Mouse (Mus musculus): ENCODE measurements around the gene Pcdh17. TPM values are rescaled to one million over a fixed set of nuclear protein-coding genes. Genes with fewer than 3 reads are reported as not detected.

Pcdh17 gene
- polyA plus RNA-seq, 1 experiment from 2014 or later: 3.3 TPM

DNA sequence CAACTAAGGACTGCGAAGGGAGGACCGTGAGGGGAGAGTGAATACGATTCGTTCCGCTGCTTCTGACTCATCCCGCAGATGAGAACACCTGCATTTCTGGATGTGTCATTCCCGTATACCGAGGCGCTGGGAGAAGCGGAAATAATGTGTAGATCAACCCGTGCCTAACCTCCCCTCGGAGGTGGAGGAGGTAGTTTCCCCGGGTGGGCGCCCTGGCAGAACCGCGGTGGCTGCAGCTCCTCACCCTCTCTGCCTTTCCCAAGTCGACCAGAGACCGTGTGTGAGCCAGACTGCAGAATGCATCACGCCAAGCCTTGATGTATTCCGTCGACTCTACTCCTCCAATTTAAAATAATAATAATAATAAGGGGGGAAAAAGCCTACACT lies 906 bp downstream of the Pcdh17 start:
- peak overlapping the region; percentile 77 for H3K4me2 ChIP-seq
- no peak overlapping the region for H3K9ac ChIP-seq (ENCODE audit: low read depth, low read length)
- no peaks in the 10 kb centered on the region for H3K36me3 ChIP-seq (ENCODE audit: control insufficient read depth, insufficient read depth, low read length)
- no peak for ATAC-seq (replicated peaks; ENCODE audit: low FRiP score)
- peaks cover 56% of the 10 kb centered on the region for H3K27me3 ChIP-seq (replicated peaks; ENCODE audit: control insufficient read depth, insufficient read depth, low read length)
- peak; percentile 34 for DNase-seq (ENCODE audit: low spot score)
- H3K4me3 ChIP-seq (ENCODE audit: low read depth, low read length): peak overlapping the region; percentile 52
- H3K27ac ChIP-seq (ENCODE audit: low read depth, low read length): no peak overlapping the region
- H3K4me1 ChIP-seq (replicated peaks; ENCODE audit: control insufficient read depth, insufficient read depth, low read length): 0 out of 2 replicates have a peak, but pooled peaks cover 4% of the 10 kb centered on the region
- under 1% methylated on average over 21 of the region's 21 CpGs for WGBS
- no peaks in the 10 kb centered on the region for H3K9me3 ChIP-seq (ENCODE audit: control insufficient read depth, low read length)

DNA sequence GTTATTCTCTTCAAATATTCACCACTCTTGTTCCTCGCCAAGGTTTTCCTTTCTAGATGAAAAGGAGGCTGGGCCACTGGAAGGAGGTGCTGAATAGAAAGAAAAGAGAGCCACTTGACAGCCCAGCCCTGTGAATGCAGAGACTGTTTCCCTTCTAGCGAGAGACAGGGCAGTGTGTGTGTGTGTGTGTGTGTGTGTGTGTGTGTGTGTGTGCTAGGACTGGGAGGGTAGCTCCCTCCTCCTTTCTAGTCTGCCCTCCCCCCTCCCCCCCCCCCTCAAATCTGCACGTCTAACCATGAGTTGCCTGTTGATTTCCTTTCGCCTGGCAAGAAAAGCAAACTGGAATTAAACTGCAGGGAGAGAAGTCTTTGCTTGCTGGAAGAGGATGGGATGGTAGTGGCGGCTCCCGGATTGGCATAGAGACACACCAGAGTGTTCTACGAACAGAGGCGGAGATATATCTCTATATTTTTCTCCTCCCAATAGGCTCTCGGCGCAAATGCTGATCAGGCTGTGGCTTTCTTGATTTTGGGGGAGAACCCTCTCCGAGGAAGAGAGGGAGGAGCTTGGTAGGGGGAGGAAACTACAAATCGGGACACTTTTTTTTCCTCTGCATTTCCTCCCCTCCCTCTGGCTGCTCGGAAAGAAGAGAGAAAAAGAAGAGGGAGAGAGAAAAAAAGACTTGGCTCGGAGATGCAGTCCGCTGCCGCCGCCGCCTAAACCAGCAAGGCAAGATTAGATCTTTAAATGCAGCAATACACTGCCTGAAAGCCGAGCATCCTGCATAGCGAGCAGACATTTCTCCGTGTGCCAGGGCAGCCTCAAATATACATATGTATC lies 1.5 kb downstream of the Pcdh17 start:
- Histone ChIP-seq H3K9ac (ENCODE audit: low read depth, low read length) (no peak overlapping the region), H3K27ac (ENCODE audit: low read depth, low read length) (no peak overlapping the region), H3K27me3 (replicated peaks; ENCODE audit: control insufficient read depth, insufficient read depth, low read length) (peaks cover 56% of the 10 kb centered on the region), H3K36me3 (ENCODE audit: control insufficient read depth, insufficient read depth, low read length) (no peaks in the 10 kb centered on the region), H3K4me1 (replicated peaks; ENCODE audit: control insufficient read depth, insufficient read depth, low read length) (0 out of 2 replicates have a peak, but pooled peaks cover 4% of the 10 kb centered on the region), H3K4me3 (ENCODE audit: low read depth, low read length) (peak overlapping the region; percentile 52), H3K4me2 (peak overlapping the region; percentile 77), H3K9me3 (ENCODE audit: control insufficient read depth, low read length) (no peaks in the 10 kb centered on the region)
- WGBS: 2% methylated on average over 20 of the region's 21 CpGs
- DNase-seq (ENCODE audit: low spot score): peak; percentile 31
- ATAC-seq (replicated peaks; ENCODE audit: low FRiP score): no peak

DNA sequence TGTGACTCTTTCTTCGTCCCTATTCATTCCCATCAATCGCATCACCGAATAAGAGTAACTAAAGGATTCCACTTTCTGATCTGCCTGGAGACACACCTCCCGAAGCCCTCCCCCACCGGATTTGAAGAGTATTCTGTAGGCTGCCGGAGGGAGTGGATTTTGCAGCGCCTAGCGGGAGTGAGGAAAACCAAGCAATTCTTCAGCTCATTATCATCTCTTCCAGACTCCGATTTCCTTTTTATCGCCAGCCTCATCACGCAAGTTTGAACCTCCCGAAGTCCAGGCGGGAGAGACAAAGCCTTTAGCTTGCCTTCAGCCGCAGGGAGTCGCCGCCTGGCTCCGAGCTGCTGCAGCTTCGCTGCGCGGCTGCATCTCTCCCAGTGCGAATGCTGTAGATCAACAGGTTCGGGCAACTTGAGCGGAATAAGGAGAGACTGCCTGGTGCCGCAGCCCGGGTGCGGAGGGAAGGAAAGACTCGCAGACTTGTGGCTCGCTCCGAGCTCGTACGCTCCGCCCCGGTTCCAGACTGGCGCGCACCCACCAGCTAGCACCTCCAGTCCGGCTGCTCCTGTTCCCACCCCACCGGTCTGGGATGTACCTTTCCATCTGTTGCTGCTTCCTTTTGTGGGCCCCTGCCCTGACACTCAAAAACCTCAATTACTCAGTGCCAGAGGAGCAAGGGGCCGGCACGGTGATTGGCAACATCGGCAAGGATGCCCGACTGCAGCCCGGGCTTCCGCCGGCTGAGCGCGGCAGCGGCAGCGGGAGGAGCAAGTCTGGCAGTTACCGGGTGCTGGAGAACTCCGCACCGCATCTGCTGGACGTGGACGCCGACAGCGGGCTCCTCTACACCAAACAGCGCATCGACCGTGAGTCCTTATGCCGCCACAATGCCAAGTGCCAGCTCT lies 2.4 kb downstream of the Pcdh17 start:
- H3K9ac ChIP-seq (ENCODE audit: low read depth, low read length): no peak overlapping the region
- WGBS: under 1% methylated on average over 59 of the region's 59 CpGs
- H3K27ac ChIP-seq (ENCODE audit: low read depth, low read length): no peak overlapping the region
- peak overlapping the region; percentile 52 for H3K4me3 ChIP-seq (ENCODE audit: low read depth, low read length)
- H3K36me3 ChIP-seq (ENCODE audit: control insufficient read depth, insufficient read depth, low read length): no peaks in the 10 kb centered on the region
- DNase-seq (ENCODE audit: low spot score) (peak; percentile 44), ATAC-seq (replicated peaks; ENCODE audit: low FRiP score) (no peak)
- 0 out of 2 replicates have a peak, but pooled peaks cover 4% of the 10 kb centered on the region for H3K4me1 ChIP-seq (replicated peaks; ENCODE audit: control insufficient read depth, insufficient read depth, low read length)
- H3K9me3 ChIP-seq (ENCODE audit: control insufficient read depth, low read length): no peaks in the 10 kb centered on the region
- H3K4me2 ChIP-seq: peak overlapping the region; percentile 77
- peaks cover 56% of the 10 kb centered on the region for H3K27me3 ChIP-seq (replicated peaks; ENCODE audit: control insufficient read depth, insufficient read depth, low read length)

DNA sequence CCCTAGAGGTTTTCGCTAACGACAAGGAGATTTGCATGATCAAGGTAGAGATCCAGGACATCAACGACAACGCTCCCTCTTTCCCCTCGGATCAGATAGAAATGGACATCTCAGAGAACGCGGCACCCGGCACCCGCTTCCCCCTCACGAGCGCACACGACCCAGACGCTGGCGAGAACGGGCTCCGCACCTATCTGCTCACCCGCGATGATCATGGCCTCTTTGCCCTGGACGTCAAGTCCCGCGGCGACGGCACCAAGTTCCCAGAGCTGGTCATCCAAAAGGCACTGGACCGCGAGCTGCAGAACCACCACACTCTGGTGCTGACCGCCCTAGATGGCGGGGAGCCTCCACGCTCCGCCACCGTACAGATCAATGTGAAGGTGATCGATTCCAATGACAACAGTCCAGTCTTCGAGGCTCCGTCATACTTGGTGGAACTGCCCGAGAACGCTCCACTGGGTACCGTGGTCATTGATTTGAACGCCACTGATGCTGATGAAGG lies 3.1 kb downstream of the Pcdh17 start:
- peaks cover 54% of the 10 kb centered on the region for H3K27me3 ChIP-seq (replicated peaks; ENCODE audit: control insufficient read depth, insufficient read depth, low read length)
- no peaks in the 10 kb centered on the region for H3K9me3 ChIP-seq (ENCODE audit: control insufficient read depth, low read length)
- H3K27ac ChIP-seq (ENCODE audit: low read depth, low read length): no peak overlapping the region
- no peak for ATAC-seq (replicated peaks; ENCODE audit: low FRiP score)
- 9% methylated on average over 37 of the region's 37 CpGs for WGBS
- peak overlapping the region; percentile 52 for H3K4me3 ChIP-seq (ENCODE audit: low read depth, low read length)
- peak; percentile 31 for DNase-seq (ENCODE audit: low spot score)
- H3K4me1 ChIP-seq (replicated peaks; ENCODE audit: control insufficient read depth, insufficient read depth, low read length): 0 out of 2 replicates have a peak, but pooled peaks cover 4% of the 10 kb centered on the region
- no peaks in the 10 kb centered on the region for H3K36me3 ChIP-seq (ENCODE audit: control insufficient read depth, insufficient read depth, low read length)
- H3K9ac ChIP-seq (ENCODE audit: low read depth, low read length): no peak overlapping the region
- H3K4me2 ChIP-seq: peak overlapping the region; percentile 77

DNA sequence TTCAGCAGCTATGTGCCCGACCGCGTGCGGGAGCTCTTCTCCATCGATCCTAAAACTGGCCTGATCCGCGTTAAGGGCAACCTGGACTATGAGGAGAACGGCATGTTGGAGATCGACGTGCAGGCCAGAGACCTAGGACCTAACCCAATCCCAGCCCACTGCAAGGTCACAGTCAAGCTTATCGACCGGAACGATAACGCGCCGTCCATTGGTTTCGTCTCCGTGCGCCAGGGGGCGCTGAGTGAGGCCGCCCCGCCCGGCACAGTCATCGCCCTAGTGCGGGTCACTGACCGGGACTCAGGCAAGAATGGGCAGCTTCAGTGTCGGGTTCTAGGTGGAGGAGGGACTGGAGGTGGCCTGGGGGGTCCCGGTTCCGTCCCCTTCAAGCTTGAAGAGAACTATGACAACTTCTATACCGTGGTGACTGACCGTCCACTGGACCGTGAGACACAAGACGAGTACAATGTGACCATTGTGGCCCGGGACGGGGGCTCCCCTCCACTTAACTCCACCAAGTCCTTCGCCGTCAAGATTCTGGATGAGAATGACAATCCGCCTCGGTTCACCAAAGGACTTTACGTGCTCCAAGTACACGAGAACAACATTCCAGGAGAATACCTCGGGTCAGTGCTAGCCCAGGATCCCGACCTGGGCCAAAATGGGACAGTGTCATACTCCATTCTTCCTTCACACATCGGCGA lies 3.7 kb downstream of the Pcdh17 start:
- peak overlapping the region; percentile 77 for H3K4me2 ChIP-seq

DNA sequence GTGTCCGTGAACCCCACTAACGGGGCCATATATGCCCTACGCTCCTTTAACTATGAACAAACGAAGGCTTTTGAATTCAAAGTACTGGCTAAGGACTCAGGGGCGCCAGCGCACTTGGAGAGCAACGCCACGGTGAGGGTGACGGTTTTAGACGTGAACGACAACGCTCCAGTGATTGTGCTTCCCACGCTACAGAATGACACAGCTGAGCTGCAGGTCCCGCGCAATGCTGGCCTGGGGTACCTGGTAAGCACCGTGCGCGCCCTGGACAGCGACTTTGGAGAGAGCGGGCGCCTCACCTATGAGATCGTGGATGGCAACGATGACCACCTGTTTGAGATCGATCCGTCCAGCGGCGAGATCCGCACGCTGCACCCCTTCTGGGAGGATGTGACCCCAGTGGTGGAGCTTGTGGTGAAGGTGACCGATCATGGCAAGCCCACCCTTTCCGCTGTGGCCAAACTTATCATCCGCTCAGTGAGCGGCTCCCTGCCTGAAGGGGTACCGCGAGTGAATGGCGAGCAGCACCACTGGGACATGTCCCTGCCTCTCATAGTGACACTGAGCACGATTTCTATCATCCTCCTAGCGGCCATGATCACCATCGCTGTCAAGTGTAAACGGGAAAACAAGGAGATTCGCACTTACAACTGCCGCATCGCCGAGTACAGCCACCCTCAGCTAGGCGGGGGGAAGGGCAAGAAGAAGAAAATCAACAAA lies 4.5 kb downstream of the Pcdh17 start:
- peaks cover 52% of the 10 kb centered on the region for H3K27me3 ChIP-seq (replicated peaks; ENCODE audit: control insufficient read depth, insufficient read depth, low read length)
- no peaks in the 10 kb centered on the region for H3K9me3 ChIP-seq (ENCODE audit: control insufficient read depth, low read length)
- H3K4me2 ChIP-seq: peak overlapping the region; percentile 77
- peak; percentile 41 for DNase-seq (ENCODE audit: low spot score)
- H3K9ac ChIP-seq (ENCODE audit: low read depth, low read length): no peak overlapping the region
- H3K36me3 ChIP-seq (ENCODE audit: control insufficient read depth, insufficient read depth, low read length): no peaks in the 10 kb centered on the region
- H3K27ac ChIP-seq (ENCODE audit: low read depth, low read length): no peak overlapping the region
- ATAC-seq (replicated peaks; ENCODE audit: low FRiP score): no peak
- H3K4me3 ChIP-seq (ENCODE audit: low read depth, low read length): peak overlapping the region; percentile 52
- H3K4me1 ChIP-seq (replicated peaks; ENCODE audit: control insufficient read depth, insufficient read depth, low read length): 0 out of 2 replicates have a peak, but pooled peaks cover 4% of the 10 kb centered on the region
- WGBS: 6% methylated on average over 45 of the region's 45 CpGs

More for the DNA sequence above, 3.7 kb downstream of the Pcdh17 start:
- ATAC-seq (replicated peaks; ENCODE audit: low FRiP score) (peak; percentile 22; the same call in 1 of the 2 replicates), DNase-seq (ENCODE audit: low spot score) (peak; percentile 43)
- H3K4me1 ChIP-seq (replicated peaks; ENCODE audit: control insufficient read depth, insufficient read depth, low read length): 0 out of 2 replicates have a peak, but pooled peaks cover 4% of the 10 kb centered on the region
- H3K9me3 ChIP-seq (ENCODE audit: control insufficient read depth, low read length): no peaks in the 10 kb centered on the region
- whole genome bisulfite sequencing: 11% methylated on average over 45 of the region's 45 CpGs
- H3K36me3 ChIP-seq (ENCODE audit: control insufficient read depth, insufficient read depth, low read length): no peaks in the 10 kb centered on the region
- H3K27ac ChIP-seq (ENCODE audit: low read depth, low read length): no peak overlapping the region
- H3K4me3 ChIP-seq (ENCODE audit: low read depth, low read length): peak overlapping the region; percentile 52
- H3K9ac ChIP-seq (ENCODE audit: low read depth, low read length): no peak overlapping the region
- peaks cover 52% of the 10 kb centered on the region for H3K27me3 ChIP-seq (replicated peaks; ENCODE audit: control insufficient read depth, insufficient read depth, low read length)

DNA sequence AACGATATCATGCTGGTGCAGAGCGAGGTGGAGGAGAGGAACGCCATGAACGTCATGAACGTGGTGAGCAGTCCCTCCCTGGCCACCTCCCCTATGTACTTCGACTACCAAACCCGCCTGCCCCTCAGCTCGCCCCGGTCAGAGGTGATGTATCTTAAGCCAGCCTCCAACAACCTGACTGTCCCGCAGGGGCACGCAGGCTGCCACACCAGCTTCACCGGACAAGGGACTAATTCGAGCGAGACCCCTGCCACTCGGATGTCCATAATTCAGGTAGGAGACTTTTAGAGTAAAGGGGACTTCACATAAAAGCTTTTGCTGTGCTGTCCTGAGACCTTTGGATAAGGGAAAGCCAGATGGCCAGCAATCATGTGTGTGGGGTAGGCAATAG lies 5.0 kb downstream of the Pcdh17 start:
- Histone ChIP-seq H3K36me3 (ENCODE audit: control insufficient read depth, insufficient read depth, low read length) (no peaks in the 10 kb centered on the region), H3K27me3 (replicated peaks; ENCODE audit: control insufficient read depth, insufficient read depth, low read length) (peaks cover 52% of the 10 kb centered on the region), H3K4me1 (replicated peaks; ENCODE audit: control insufficient read depth, insufficient read depth, low read length) (0 out of 2 replicates have a peak, but pooled peaks cover 4% of the 10 kb centered on the region), H3K4me2 (peak overlapping the region; percentile 77), H3K9ac (ENCODE audit: low read depth, low read length) (no peak overlapping the region), H3K27ac (ENCODE audit: low read depth, low read length) (no peak overlapping the region), H3K4me3 (ENCODE audit: low read depth, low read length) (peak overlapping the region; percentile 52), H3K9me3 (ENCODE audit: control insufficient read depth, low read length) (no peaks in the 10 kb centered on the region)
- no peak for ATAC-seq (replicated peaks; ENCODE audit: low FRiP score)
- peak; percentile 32 for DNase-seq (ENCODE audit: low spot score)
- 3% methylated on average over 15 of the region's 15 CpGs for WGBS
